ENCODE assay signal across 21 mouse cellular contexts in the genomic region with DNA sequence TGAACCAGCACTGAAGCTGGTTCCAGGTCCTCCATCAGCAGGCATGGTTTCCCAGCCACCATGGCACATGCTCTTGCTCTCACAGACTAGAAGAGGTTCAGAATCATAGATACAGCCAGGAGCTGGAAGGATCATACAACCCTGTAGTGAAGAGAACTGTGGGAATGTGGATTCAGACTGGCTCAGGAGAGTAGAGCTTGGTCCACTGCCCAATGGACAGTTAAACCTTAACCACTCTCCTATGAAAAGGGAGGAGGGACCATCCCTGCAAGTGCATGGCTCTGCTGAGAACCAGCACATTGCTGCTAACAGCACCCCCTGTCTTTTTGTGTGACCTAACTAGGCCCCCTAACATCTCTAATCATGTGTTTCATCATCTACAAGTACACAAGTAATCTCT. TPM values are rescaled to one million over a fixed set of nuclear protein-coding genes. Genes with fewer than 3 reads are reported as not detected.
DNase-seq lines count a peak whose midpoint lies in the region; ATAC-seq and TF ChIP-seq lines count a peak whose summit lies in the region.
"Had no signal": no experiment of that assay in that cellular context is flagged by ENCODE, and none has a peak within 500 bp of the region (broad histone marks: within the 10 kb centered on the region; RNA-seq: fewer than 3 reads in every experiment).

No protein-coding gene starts in this region.

- H3K27ac ChIP-seq in liver, embryonic 13.5 days: no peak overlapping the region
- no peak overlapping the region for H3K27ac ChIP-seq in liver, embryonic 11.5 days (ENCODE audit: low read depth, low read length)
- H3K27ac ChIP-seq in stomach, postnatal 0 days (replicated peaks): no peak overlapping the region
- H3K27ac ChIP-seq: embryonic facial prominence, embryonic 12.5 days; hindbrain, embryonic 12.5 days had no signal

- peak; percentile 14; the same call in 1 of the 2 replicates for ATAC-seq in liver, embryonic 13.5 days (ENCODE audit: low read depth)
- no peak for ATAC-seq in liver, embryonic 11.5 days (replicated peaks; ENCODE audit: low FRiP score)
- no peak for ATAC-seq in stomach, postnatal 0 days (ENCODE audit: low FRiP score, low TSS enrichment)
- ATAC-seq: forebrain, embryonic 16.5 days had no signal

- H3K9me3 ChIP-seq in liver, embryonic 13.5 days (replicated peaks): no peaks in the 10 kb centered on the region
- H3K9me3 ChIP-seq in liver, embryonic 11.5 days (ENCODE audit: control insufficient read depth, low read length): no peaks in the 10 kb centered on the region
- no peaks in the 10 kb centered on the region for H3K9me3 ChIP-seq in stomach, postnatal 0 days (ENCODE audit: control insufficient read depth, low read length)
- H3K9me3 ChIP-seq: embryonic facial prominence, embryonic 12.5 days; heart, embryonic 12.5 days; hindbrain, embryonic 12.5 days had no signal

- peaks cover 12% of the 10 kb centered on the region for H3K4me1 ChIP-seq in liver, embryonic 13.5 days (replicated peaks)
- no peaks in the 10 kb centered on the region for H3K4me1 ChIP-seq in liver, embryonic 11.5 days (replicated peaks; ENCODE audit: control insufficient read depth, insufficient read depth, low read length)
- H3K4me1 ChIP-seq in stomach, postnatal 0 days (replicated peaks; ENCODE audit: control insufficient read depth, insufficient read depth): no peaks in the 10 kb centered on the region; the same call in 1 of the 2 replicates
- H3K4me1 ChIP-seq: embryonic facial prominence, embryonic 12.5 days; heart, embryonic 12.5 days; hindbrain, embryonic 12.5 days had no signal

- H3K27me3 ChIP-seq in liver, embryonic 13.5 days: no peaks in the 10 kb centered on the region
- H3K27me3 ChIP-seq in liver, embryonic 11.5 days (replicated peaks; ENCODE audit: control insufficient read depth, insufficient read depth, low read length): no peaks in the 10 kb centered on the region
- no peaks in the 10 kb centered on the region for H3K27me3 ChIP-seq in stomach, postnatal 0 days (ENCODE audit: control insufficient read depth, insufficient read depth, low read length)
- H3K27me3 ChIP-seq: embryonic facial prominence, embryonic 12.5 days; heart, embryonic 12.5 days had no signal

- H3K9ac ChIP-seq in liver, embryonic 13.5 days: no peak overlapping the region
- no peak overlapping the region for H3K9ac ChIP-seq in liver, embryonic 11.5 days (ENCODE audit: low read depth, low read length)
- no peak overlapping the region for H3K9ac ChIP-seq in stomach, postnatal 0 days (ENCODE audit: low read length)
- H3K9ac ChIP-seq: embryonic facial prominence, embryonic 12.5 days; heart, embryonic 12.5 days; hindbrain, embryonic 12.5 days had no signal

- peak; percentile 21 for DNase-seq in kidney, adult 11 months
- no peak for DNase-seq in kidney, postnatal 4 days
- DNase-seq in liver, embryonic 13.5 days: no peak
- no peak for DNase-seq in liver, embryonic 11.5 days (ENCODE audit: low spot score)
- peak; percentile 55 for DNase-seq in kidney, adult 9 months
- DNase-seq in kidney, postnatal 25 days: peak; percentile 46 to 53
- DNase-seq in stomach, postnatal 0 days (ENCODE audit: low spot score): no peak
- DNase-seq in right cerebral cortex, adult 18-20 months: no peak
- DNase-seq: adrenal gland, postnatal 14 days; cerebellum, adult 11-12 months; cerebellum, adult 9-10 months; cerebellum, postnatal 25 days; gastrocnemius, postnatal 14 days; heart, postnatal 36 days had no signal

- no peak overlapping the region for H3K4me3 ChIP-seq in liver, embryonic 13.5 days (replicated peaks)
- H3K4me3 ChIP-seq in liver, embryonic 11.5 days (ENCODE audit: low read depth, low read length): no peak overlapping the region
- H3K4me3 ChIP-seq in stomach, postnatal 0 days (ENCODE audit: low read depth, low read length): no peak overlapping the region
- H3K4me3 ChIP-seq: embryonic facial prominence, embryonic 12.5 days; heart, embryonic 12.5 days; hindbrain, embryonic 12.5 days had no signal

- H3K36me3 ChIP-seq in liver, embryonic 13.5 days: no peaks in the 10 kb centered on the region
- no peaks in the 10 kb centered on the region for H3K36me3 ChIP-seq in liver, embryonic 11.5 days (ENCODE audit: control insufficient read depth, insufficient read depth, low read length)
- no peaks in the 10 kb centered on the region for H3K36me3 ChIP-seq in stomach, postnatal 0 days (ENCODE audit: control insufficient read depth, insufficient read depth, low read length)
- H3K36me3 ChIP-seq: embryonic facial prominence, embryonic 12.5 days; heart, embryonic 12.5 days; hindbrain, embryonic 12.5 days had no signal

- no peak for TF ChIP-seq CTCF in stomach, postnatal 0 days (IDR thresholded peaks at IDR 0.05; ENCODE audit: low read depth)

- H3K4me2 ChIP-seq in liver, embryonic 13.5 days: no peak overlapping the region
- no peak overlapping the region for H3K4me2 ChIP-seq in liver, embryonic 11.5 days
- H3K4me2 ChIP-seq in stomach, postnatal 0 days (replicated peaks; ENCODE audit: low read depth): no peak overlapping the region
- H3K4me2 ChIP-seq: embryonic facial prominence, embryonic 12.5 days; heart, embryonic 12.5 days; hindbrain, embryonic 12.5 days had no signal

- no peak for TF ChIP-seq EP300 in stomach, postnatal 0 days (optimal IDR thresholded peaks at IDR 0.05)

RNA-seq across cellular contexts. Expression of a gene that starts 50.0 kb away (rescaled TPM):
- polyA plus RNA-seq in liver, embryonic 13.5 days (2015; fragmentation: Nextera tagmentation; extraction: Ambion mirVana): 3.6 and 3.8 TPM in 2 replicates
- 8.8 and 10.5 TPM in 2 replicates for polyA plus RNA-seq in liver, embryonic 11.5 days (2014; fragmentation: Nextera tagmentation; extraction: Ambion mirVana)
- polyA plus RNA-seq in stomach, postnatal 0 days (2015; fragmentation: Nextera tagmentation; extraction: Ambion mirVana): 11.6 and 12.1 TPM in 2 replicates
- polyA plus RNA-seq: cortical plate, adult 2 months; forebrain, embryonic 16.5 days; frontal cortex, adult 2 months; gonadal fat pad, adult 2 months had no signal

Comparison
In these comparisons a context has a peak if more than half of its experiments do, and no peak if none do; other contexts are left out.
1. DNase-seq: peak in kidney, adult 11 months (single experiment), kidney, adult 9 months (single experiment) and kidney, postnatal 25 days (2 of 2); none in kidney, postnatal 4 days (0 of 2), liver, embryonic 13.5 days (single experiment), liver, embryonic 11.5 days (single experiment), stomach, postnatal 0 days (single experiment) and right cerebral cortex, adult 18-20 months (single experiment).